Mouse (Mus musculus) stomach, embryonic 16.5 days (tissue): ENCODE results near the gene Abhd5. TPM values are rescaled to one million over a fixed set of nuclear protein-coding genes. Genes with fewer than 3 reads are reported as not detected.
"Not testable (repeated sequence)": the region's sequence is repeated elsewhere in the genome, so short reads cannot be mapped to it uniquely, and the experiment has no call there.

Experiments used
- ATAC-seq: fragments of 200-750 bp; cut with Nextera tagmentation; 2 replicates; pipeline ENCODE4 v1.8.0; 2017; ENCODE audit warnings: moderate number of reproducible peaks, moderate TSS enrichment; ENCODE audit not compliant: insufficient read depth, low FRiP score
- H3K27ac ChIP-seq: fragments of 300-500 bp; sonication (generic); 2 replicates; pipeline ENCODE4 v1.5.1; 2014; ENCODE audit warnings: low read length
- H3K27me3 ChIP-seq: fragments of 300-500 bp; sonication (generic); 2 replicates; pipeline ENCODE4 v1.6.1; 2014; ENCODE audit warnings: low read length, control low read depth, mixed read lengths; ENCODE audit not compliant: control insufficient read depth, insufficient read depth
- H3K36me3 ChIP-seq: fragments of 300-500 bp; sonication (generic); 2 replicates; pipeline ENCODE4 v1.6.1; 2014; ENCODE audit warnings: low read length; ENCODE audit not compliant: control insufficient read depth, insufficient read depth
- H3K4me1 ChIP-seq: fragments of 300-500 bp; sonication (generic); 2 replicates; pipeline ENCODE4 v1.6.1; 2014; ENCODE audit warnings: low read length, control low read depth, mixed read lengths; ENCODE audit not compliant: control insufficient read depth, insufficient read depth
- H3K4me2 ChIP-seq: fragments of 300-500 bp; sonication (generic); 2 replicates; pipeline ENCODE4 v1.6.1; 2014; ENCODE audit warnings: low read depth, low read length, mixed read lengths
- H3K4me3 ChIP-seq: fragments of 300-500 bp; sonication (generic); replicated peaks from 2 replicates; pipeline ENCODE4 v1.5.1; 2014; ENCODE audit warnings: mild to moderate bottlenecking, low read length
- H3K9ac ChIP-seq: fragments of 300-500 bp; sonication (generic); 2 replicates; pipeline ENCODE4 v1.6.1; 2014; ENCODE audit warnings: low read length
- H3K9me3 ChIP-seq: fragments of 300-500 bp; sonication (generic); replicated peaks from 2 replicates; pipeline ENCODE4 v1.6.1; 2016; ENCODE audit warnings: low read length, control low read depth; ENCODE audit not compliant: control insufficient read depth
- WGBS: fragments of 180-500 bp; shearing (Covaris S2); extraction: QIAGEN DNeasy Blood & Tissue Kit; methylation state at CpG from one replicate; pipeline ENCODE4 v1.1.7; 2014; 5-methylcytosine and 5-hydroxymethylcytosine counted together
- polyA plus RNA-seq: library from polyadenylated mRNA; unstranded; fragments of >200 nt; fragmentation: Nextera tagmentation; extraction: Ambion mirVana; gene quantifications from 2 replicates; pipeline ENCODE4 v1.2.1, GENCODE M21; 2015

Abhd5 gene
- polyA plus RNA-seq: 27.8 and 31.8 TPM in 2 replicates

- H3K4me3 ChIP-seq: peak within 1 kb of the TSS; percentile 82
- peak within 1 kb of the TSS; percentile 62 for H3K27ac ChIP-seq
- no peaks in the 10 kb centered on the region for H3K27me3 ChIP-seq
- under 1% methylated on average over 83 of the region's 84 CpGs for WGBS
- peak within 1 kb of the TSS; percentile 95 for H3K9ac ChIP-seq
- peak within 1 kb of the TSS; percentile 78 for H3K4me2 ChIP-seq
- peak; percentile 97 for ATAC-seq
- H3K4me1 ChIP-seq: peaks cover 6% of the 10 kb centered on the region
- no peaks in the 10 kb centered on the region for H3K36me3 ChIP-seq
- no peaks in the 10 kb centered on the region for H3K9me3 ChIP-seq
Observed at GRCm38 (mm10) chr9:122351303-122352024, at the start of gene Abhd5. Abhd5 (plus strand) TSS chr9:122351608.

- Histone ChIP-seq H3K4me2 (no peak overlapping the region), H3K9ac (no peak overlapping the region), H3K9me3 (no peaks in the 10 kb centered on the region), H3K4me1 (0 out of 2 replicates have a peak, but pooled peaks cover 6% of the 10 kb centered on the region), H3K27ac (no peak overlapping the region), H3K27me3 (no peaks in the 10 kb centered on the region), H3K4me3 (no peak overlapping the region), H3K36me3 (no peaks in the 10 kb centered on the region)
- 79% methylated on average over 3 of the region's 3 CpGs for WGBS
- no peak for ATAC-seq
Observed at GRCm38 (mm10) chr9:122305302-122305701, 46.1 kb upstream of the Abhd5 start.

DNA sequence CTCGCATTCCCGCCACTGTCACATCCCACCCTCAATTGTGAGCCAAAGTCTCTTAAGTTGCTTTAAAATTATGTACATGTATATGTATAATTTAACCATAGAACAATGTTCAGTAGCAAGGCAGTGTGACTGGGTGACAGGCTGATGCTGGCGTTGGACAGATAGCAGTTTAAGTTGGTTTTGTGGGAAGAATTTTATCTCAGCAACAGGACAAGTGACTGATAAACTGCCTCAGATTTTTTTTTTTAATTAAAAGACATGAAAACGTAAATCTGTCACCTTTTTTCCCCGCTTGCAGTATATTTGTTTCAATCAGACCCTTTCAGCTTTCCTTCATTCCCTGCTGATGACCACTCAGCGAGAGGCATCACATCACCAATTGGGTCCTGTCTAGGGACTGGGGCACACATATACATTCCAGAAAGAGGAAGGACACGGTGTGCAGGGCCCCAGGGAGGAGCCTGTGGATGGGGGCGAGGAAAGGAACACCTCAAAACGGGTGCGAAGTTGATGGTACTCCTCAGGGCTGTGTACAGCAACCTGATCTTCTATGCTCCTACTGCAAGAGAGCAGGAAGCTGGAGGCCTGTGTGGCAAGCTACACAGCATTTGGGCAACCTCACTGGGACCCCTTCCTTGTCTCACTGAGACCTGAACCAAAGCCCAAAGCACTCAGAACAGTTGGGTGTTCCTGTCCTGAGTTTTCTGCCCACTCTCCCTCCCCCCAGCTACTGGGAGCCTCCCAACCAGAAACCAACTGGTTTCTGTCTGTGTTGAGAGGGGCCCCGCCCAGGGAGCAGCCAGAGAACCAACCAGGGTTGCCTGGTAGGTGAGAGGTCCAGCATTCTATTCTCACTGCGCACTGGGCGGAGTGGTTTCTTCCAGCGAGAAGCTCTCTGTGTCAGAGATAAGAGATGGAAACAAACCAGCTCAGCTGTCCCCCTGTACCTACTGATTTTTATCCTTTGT is 42.1 kb upstream of the Abhd5 start:
- Histone ChIP-seq H3K4me1 (peaks cover 9% of the 10 kb centered on the region; the same call in 1 of the 2 replicates), H3K36me3 (no peaks in the 10 kb centered on the region), H3K9me3 (no peaks in the 10 kb centered on the region), H3K9ac (peak overlapping the region; percentile 48), H3K4me3 (no peak overlapping the region), H3K27ac (peak overlapping the region; percentile 64), H3K27me3 (no peaks in the 10 kb centered on the region), H3K4me2 (no peak overlapping the region)
- peak; percentile 73; the same call in 1 of the 2 replicates for ATAC-seq
- WGBS: 58% methylated on average over 14 of the region's 14 CpGs

DNA sequence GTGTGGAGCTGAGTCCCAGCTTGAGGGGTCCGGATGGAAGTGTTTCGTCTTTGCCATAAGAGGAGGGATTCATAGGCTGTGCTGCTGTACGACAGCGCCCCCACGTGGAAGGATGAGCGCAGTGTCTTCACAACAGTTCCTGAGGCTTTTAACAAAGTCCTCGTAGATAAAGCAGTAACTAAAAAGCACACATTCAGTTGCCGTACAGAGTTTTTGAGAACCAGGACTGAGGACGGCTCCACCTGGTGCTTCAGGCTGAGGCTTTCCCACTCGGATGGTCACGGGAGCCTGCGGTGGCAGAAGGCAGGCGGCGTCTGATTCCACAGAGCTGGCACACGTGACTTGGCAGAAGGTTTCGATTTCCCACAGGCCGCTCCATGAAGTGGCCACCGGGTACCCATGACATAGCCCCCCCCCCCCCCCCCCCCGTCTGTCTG is 40.8 kb upstream of the Abhd5 start:
- ATAC-seq: peak; percentile 86
- Histone ChIP-seq H3K27me3 (no peaks in the 10 kb centered on the region), H3K4me1 (peaks cover 9% of the 10 kb centered on the region; the same call in 1 of the 2 replicates), H3K27ac (peak overlapping the region; percentile 78), H3K9me3 (no peaks in the 10 kb centered on the region), H3K9ac (peak overlapping the region; percentile 76), H3K4me3 (peak overlapping the region; percentile 53), H3K36me3 (no peaks in the 10 kb centered on the region), H3K4me2 (peak overlapping the region; percentile 63)
- WGBS: 2% methylated on average over 18 of the region's 19 CpGs

DNA sequence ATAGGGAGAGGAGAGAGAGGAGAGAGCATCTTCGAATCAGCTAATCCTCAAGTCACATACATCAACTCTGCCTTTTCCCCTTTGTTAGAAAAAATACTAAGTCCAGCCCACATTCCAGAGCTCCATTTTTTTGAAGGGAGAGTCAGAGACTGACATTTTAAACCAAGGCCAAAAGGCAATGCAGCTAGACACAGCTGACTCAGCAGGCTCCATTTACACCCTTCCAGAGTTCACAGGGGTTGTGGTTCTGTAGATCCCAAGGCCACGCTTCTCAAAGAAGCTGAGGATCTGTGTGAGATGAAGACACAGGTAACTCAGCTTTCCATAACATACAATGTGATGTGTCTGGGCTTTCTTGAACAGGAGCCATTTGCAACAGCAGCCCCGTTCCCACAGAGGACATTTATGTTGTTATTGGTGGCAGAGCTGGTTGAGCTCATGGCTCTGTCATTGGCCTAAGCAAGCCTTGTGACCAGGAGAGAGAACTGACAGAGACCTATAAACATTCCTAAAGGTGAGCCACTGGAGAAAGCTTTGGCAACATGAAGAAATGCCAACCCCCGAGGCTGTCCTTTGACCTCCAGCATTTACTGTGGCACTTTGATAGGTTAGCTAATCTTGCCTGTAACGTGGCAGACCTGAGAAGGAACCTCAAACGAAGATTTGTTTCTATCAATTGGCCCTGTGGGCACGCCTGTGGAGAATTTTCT is 40.2 kb upstream of the Abhd5 start:
- peak; percentile 26; the same call in 1 of the 2 replicates for ATAC-seq
- peak overlapping the region; percentile 78; the same call in 1 of the 2 replicates for H3K27ac ChIP-seq
- H3K4me1 ChIP-seq: peaks cover 9% of the 10 kb centered on the region; the same call in 1 of the 2 replicates
- H3K9ac ChIP-seq: peak overlapping the region; percentile 76
- H3K4me2 ChIP-seq: peak overlapping the region; percentile 63
- peak overlapping the region; percentile 53 for H3K4me3 ChIP-seq
- H3K9me3 ChIP-seq: no peaks in the 10 kb centered on the region
- H3K27me3 ChIP-seq: no peaks in the 10 kb centered on the region
- 56% methylated on average over 7 of the region's 7 CpGs for WGBS
- H3K36me3 ChIP-seq: no peaks in the 10 kb centered on the region

GRCm38 (mm10) chr9:122312296-122312990 is 39.0 kb upstream of the Abhd5 start:
- Histone ChIP-seq H3K36me3 (no peaks in the 10 kb centered on the region), H3K4me3 (no peak overlapping the region), H3K9ac (no peak overlapping the region), H3K9me3 (no peaks in the 10 kb centered on the region), H3K4me1 (peaks cover 9% of the 10 kb centered on the region; the same call in 1 of the 2 replicates), H3K27me3 (no peaks in the 10 kb centered on the region), H3K4me2 (no peak overlapping the region), H3K27ac (no peak overlapping the region)
- no peak for ATAC-seq
- 82% methylated on average over 7 of the region's 7 CpGs for WGBS

DNA sequence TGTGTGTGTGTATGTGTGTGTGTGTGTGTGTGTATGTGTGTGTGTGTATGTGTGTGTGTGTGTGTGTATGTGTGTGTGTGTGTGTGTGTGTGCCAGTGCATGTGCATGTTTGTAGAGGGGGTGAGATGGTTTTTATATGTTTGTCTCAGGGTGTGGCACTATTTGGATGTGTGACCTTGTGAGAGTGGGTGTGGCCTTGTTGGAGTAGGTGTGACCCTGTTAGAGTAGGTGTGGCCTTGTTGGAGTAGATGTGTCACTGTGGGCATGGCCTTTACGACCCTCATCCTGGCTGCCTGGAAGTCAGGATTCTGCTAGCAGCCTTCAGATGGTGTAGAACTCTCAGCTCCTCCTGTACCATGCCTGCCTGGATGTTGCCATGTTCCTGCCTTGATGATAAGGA is 38.3 kb upstream of the Abhd5 start:
- not testable (repeated sequence) for H3K9ac ChIP-seq, ATAC-seq, H3K27ac ChIP-seq, H3K36me3 ChIP-seq, H3K27me3 ChIP-seq, H3K9me3 ChIP-seq, H3K4me1 ChIP-seq, H3K4me2 ChIP-seq, H3K4me3 ChIP-seq
- 52% methylated on average over 1 of the region's 1 CpGs for WGBS

GRCm38 (mm10) chr9:122314386-122314785 is 37.0 kb upstream of the Abhd5 start:
- no peak for ATAC-seq
- no peak overlapping the region for H3K4me2 ChIP-seq
- H3K9me3 ChIP-seq: no peaks in the 10 kb centered on the region
- no peaks in the 10 kb centered on the region for H3K27me3 ChIP-seq
- no peaks in the 10 kb centered on the region for H3K36me3 ChIP-seq
- no peak overlapping the region for H3K27ac ChIP-seq
- WGBS: 79% methylated on average over 6 of the region's 6 CpGs
- no peak overlapping the region for H3K4me3 ChIP-seq
- H3K9ac ChIP-seq: no peak overlapping the region
- peaks cover 6% of the 10 kb centered on the region; the same call in 1 of the 2 replicates for H3K4me1 ChIP-seq
